7 mouse cellular contexts compared by ENCODE assay signal in genomic region chr9:66795464-66796324, GRCm38 (mm10). TPM values are rescaled to one million over a fixed set of nuclear protein-coding genes. Genes with fewer than 3 reads are reported as not detected.
DNase-seq lines count a peak whose midpoint lies in the region; ATAC-seq lines count a peak whose summit lies in the region.

Gene Aph1b, minus strand, starts transcription at chr9:66795490.

- peak within 1 kb of the TSS; percentile 94 for H3K27ac ChIP-seq in intestine, embryonic 16.5 days (ENCODE audit: low read length)
- H3K27ac ChIP-seq in midbrain, embryonic 11.5 days (ENCODE audit: low read depth, low read length): peak within 1 kb of the TSS; percentile 84

- peak within 1 kb of the TSS; percentile 80 for H3K4me3 ChIP-seq in intestine, embryonic 16.5 days (ENCODE audit: low read length)
- peak within 1 kb of the TSS; percentile 61 for H3K4me3 ChIP-seq in midbrain, embryonic 11.5 days (ENCODE audit: low read depth, low read length)

- intact Hi-C loops in left cerebral cortex, postnatal 36 days (cut with DNase I): no loop called here

- DNase-seq in adrenal gland, adult 8-10 months: peak; percentile 97
- peak; percentile 99 for DNase-seq in embryo, embryonic 9.5 days (ENCODE audit: extremely low spot score)
- peak; percentile 84 to 95 for DNase-seq in gastrocnemius, postnatal 4 days (ENCODE audit: low spot score in 2 of 2)
- DNase-seq in left cerebral cortex, postnatal 36 days (ENCODE audit: low spot score in 2 of 2): peak; percentile 93 to 96
- DNase-seq in midbrain, embryonic 11.5 days (ENCODE audit: low spot score, missing footprints): peak; percentile 99
- DNase-seq in skeletal muscle tissue, adult 2 months (ENCODE audit: low read depth, low spot score): peak; percentile 98

- H3K9ac ChIP-seq in intestine, embryonic 16.5 days (ENCODE audit: low read depth, low read length): peak within 1 kb of the TSS; percentile 89
- H3K9ac ChIP-seq in midbrain, embryonic 11.5 days (ENCODE audit: low read length): peak within 1 kb of the TSS; percentile 90

- H3K4me1 ChIP-seq in intestine, embryonic 16.5 days (ENCODE audit: control insufficient read depth, insufficient read depth, low read length): peaks cover 4% of the 10 kb centered on the region
- H3K4me1 ChIP-seq in midbrain, embryonic 11.5 days (ENCODE audit: control insufficient read depth, insufficient read depth, low read length): peaks cover 5% of the 10 kb centered on the region

- no peaks in the 10 kb centered on the region for H3K36me3 ChIP-seq in intestine, embryonic 16.5 days (ENCODE audit: control insufficient read depth, insufficient read depth, low read length)
- H3K36me3 ChIP-seq in midbrain, embryonic 11.5 days (ENCODE audit: control insufficient read depth, insufficient read depth, low read length): no peaks in the 10 kb centered on the region

- peak within 1 kb of the TSS; percentile 95 for H3K4me2 ChIP-seq in intestine, embryonic 16.5 days (ENCODE audit: low read depth, low read length)
- H3K4me2 ChIP-seq in midbrain, embryonic 11.5 days: peak within 1 kb of the TSS; percentile 88

- peak; percentile 99 for ATAC-seq in intestine, embryonic 16.5 days
- peak; percentile 99 for ATAC-seq in midbrain, embryonic 11.5 days (ENCODE audit: low FRiP score)

- H3K27me3 ChIP-seq in intestine, embryonic 16.5 days (replicated peaks; ENCODE audit: control insufficient read depth, insufficient read depth, low read length): no peaks in the 10 kb centered on the region
- no peaks in the 10 kb centered on the region for H3K27me3 ChIP-seq in midbrain, embryonic 11.5 days (ENCODE audit: control insufficient read depth, insufficient read depth, low read length)

- no peaks in the 10 kb centered on the region for H3K9me3 ChIP-seq in intestine, embryonic 16.5 days (ENCODE audit: control insufficient read depth, low read length)
- H3K9me3 ChIP-seq in midbrain, embryonic 11.5 days (ENCODE audit: control insufficient read depth, low read length): no peaks in the 10 kb centered on the region

- WGBS in intestine, embryonic 16.5 days: under 1% methylated on average over 42 of the region's 42 CpGs
- under 1% methylated on average over 42 of the region's 42 CpGs for WGBS in midbrain, embryonic 11.5 days

RNA-seq across cellular contexts. Expression of gene Aph1b, which starts in this region (rescaled TPM):
- 1 to 10 TPM; 7.3 to 9.7 (median 8.5) TPM for total RNA-seq in adrenal gland, adult 8-10 months (2022)
- 1 to 10 TPM; 3.9 to 5.3 TPM for total RNA-seq in gastrocnemius, postnatal 4 days (2021)
- polyA plus RNA-seq in intestine, embryonic 16.5 days (2015; fragmentation: Nextera tagmentation; extraction: Ambion mirVana): 10.2 and 11.2 TPM in 2 replicates
- 10 to 100 TPM; 19.5 to 19.6 TPM for total RNA-seq in left cerebral cortex, postnatal 36 days (2021)
- polyA plus RNA-seq in midbrain, embryonic 11.5 days (2014; fragmentation: Nextera tagmentation; extraction: Ambion mirVana): 17.7 and 18.0 TPM in 2 replicates

Comparison
In these comparisons a context has a peak if more than half of its experiments do, and no peak if none do; other contexts are left out.
1. Peak in every context shown above with its lines: DNase-seq, ATAC-seq, H3K4me3 ChIP-seq and H3K27ac ChIP-seq.